Mouse (Mus musculus) 3134 (cell line): ENCODE measurements around the gene Krtap1-5.

Source experiments
- DNase-seq: peaks from one replicate; pipeline ENCODE4 v3.0.0-alpha.2; 2011; ENCODE audit warnings: low spot score; ENCODE audit not compliant: insufficient read length; ENCODE audit errors: extremely low read depth

Gene Krtap1-5

GRCm38 (mm10) chr11:99550765-99551164 lies 30.1 kb downstream of the Krtap1-5 start, which contains the start of gene Krtap3-3:
Gene Krtap3-3, minus strand, starts transcription at chr11:99550865.
- no peak for DNase-seq

- DNase-seq = no peak
Measured at GRCm38 (mm10) chr11:99547892-99548291, 32.9 kb downstream of the Krtap1-5 start.

- no peak for DNase-seq
Measured at GRCm38 (mm10) chr11:99539721-99540120, 41.1 kb downstream of the Krtap1-5 start.
